ENCODE assay signal across 21 mouse cellular contexts in genomic region chr5:133754180-133754579, GRCm38 (mm10).
DNase-seq lines count a peak whose midpoint lies in the region; ATAC-seq lines count a peak whose summit lies in the region.
"Had no signal": no experiment of that assay in that cellular context is flagged by ENCODE, and none has a peak within 500 bp of the region (broad histone marks: within the 10 kb centered on the region; RNA-seq: fewer than 3 reads in every experiment).

No protein-coding gene starts in this region.

- H3K36me3 ChIP-seq in forebrain, embryonic 12.5 days (replicated peaks) = no peaks in the 10 kb centered on the region
- H3K36me3 ChIP-seq in forebrain, embryonic 10.5 days (replicated peaks) = no peaks in the 10 kb centered on the region
- no peaks in the 10 kb centered on the region for H3K36me3 ChIP-seq in midbrain, embryonic 12.5 days
- H3K36me3 ChIP-seq in midbrain, embryonic 15.5 days (replicated peaks) = no peaks in the 10 kb centered on the region
- H3K36me3 ChIP-seq in forebrain, embryonic 16.5 days (ENCODE audit: control insufficient read depth, insufficient read depth) = no peaks in the 10 kb centered on the region
- H3K36me3 ChIP-seq: embryonic facial prominence, embryonic 15.5 days; kidney, embryonic 15.5 days had no signal

- 25% methylated on average over 7 of the region's 7 CpGs for WGBS in forebrain, embryonic 12.5 days
- WGBS in forebrain, embryonic 10.5 days = 21% methylated on average over 7 of the region's 7 CpGs
- 24% methylated on average over 7 of the region's 7 CpGs for WGBS in midbrain, embryonic 12.5 days
- WGBS in midbrain, embryonic 15.5 days = 11% methylated on average over 7 of the region's 7 CpGs
- WGBS in forebrain, embryonic 16.5 days = 26% methylated on average over 7 of the region's 7 CpGs

- no peak for ATAC-seq in forebrain, embryonic 12.5 days (ENCODE audit: low FRiP score)
- no peak for ATAC-seq in midbrain, embryonic 12.5 days (ENCODE audit: low FRiP score, low read depth)
- no peak for ATAC-seq in midbrain, embryonic 15.5 days (replicated peaks)
- ATAC-seq in forebrain, embryonic 16.5 days = no peak
- ATAC-seq: activated CD4-positive, CD25-positive, alpha-beta regulatory T cell, adult 4 months; intestine, embryonic 16.5 days; midbrain, embryonic 16.5 days had no signal

- no peak overlapping the region for H3K4me2 ChIP-seq in forebrain, embryonic 12.5 days
- H3K4me2 ChIP-seq in midbrain, embryonic 12.5 days (replicated peaks) = no peak overlapping the region
- no peak overlapping the region for H3K4me2 ChIP-seq in midbrain, embryonic 15.5 days
- no peak overlapping the region for H3K4me2 ChIP-seq in forebrain, embryonic 16.5 days (ENCODE audit: low read length)
- H3K4me2 ChIP-seq: embryonic facial prominence, embryonic 15.5 days; heart, embryonic 11.5 days; hindbrain, embryonic 14.5 days; kidney, embryonic 15.5 days; liver, embryonic 11.5 days had no signal

- H3K4me3 ChIP-seq in forebrain, embryonic 12.5 days (replicated peaks) = no peak overlapping the region
- no peak overlapping the region for H3K4me3 ChIP-seq in forebrain, embryonic 10.5 days
- H3K4me3 ChIP-seq in midbrain, embryonic 12.5 days = no peak overlapping the region
- H3K4me3 ChIP-seq in midbrain, embryonic 15.5 days = no peak overlapping the region
- H3K4me3 ChIP-seq in forebrain, embryonic 16.5 days (replicated peaks; ENCODE audit: low read length) = no peak overlapping the region
- H3K4me3 ChIP-seq: embryonic facial prominence, embryonic 15.5 days; kidney, embryonic 15.5 days had no signal

- H3K9me3 ChIP-seq in forebrain, embryonic 12.5 days = no peaks in the 10 kb centered on the region
- H3K9me3 ChIP-seq in forebrain, embryonic 10.5 days = no peaks in the 10 kb centered on the region
- H3K9me3 ChIP-seq in midbrain, embryonic 12.5 days = no peaks in the 10 kb centered on the region
- no peaks in the 10 kb centered on the region for H3K9me3 ChIP-seq in midbrain, embryonic 15.5 days
- H3K9me3 ChIP-seq in forebrain, embryonic 16.5 days (ENCODE audit: control insufficient read depth, low read length) = no peaks in the 10 kb centered on the region
- H3K9me3 ChIP-seq: embryonic facial prominence, embryonic 15.5 days; kidney, embryonic 15.5 days had no signal

- no peak overlapping the region for H3K9ac ChIP-seq in forebrain, embryonic 12.5 days
- no peak overlapping the region for H3K9ac ChIP-seq in midbrain, embryonic 12.5 days (replicated peaks)
- no peak overlapping the region for H3K9ac ChIP-seq in midbrain, embryonic 15.5 days
- H3K9ac ChIP-seq in forebrain, embryonic 16.5 days (replicated peaks; ENCODE audit: low read depth, low read length) = no peak overlapping the region
- H3K9ac ChIP-seq: embryonic facial prominence, embryonic 15.5 days; hindbrain, embryonic 14.5 days; kidney, embryonic 15.5 days had no signal

- H3K4me1 ChIP-seq in forebrain, embryonic 12.5 days = peaks cover 13% of the 10 kb centered on the region
- H3K4me1 ChIP-seq in forebrain, embryonic 10.5 days = peaks cover 12% of the 10 kb centered on the region
- H3K4me1 ChIP-seq in midbrain, embryonic 12.5 days = peaks cover 12% of the 10 kb centered on the region
- H3K4me1 ChIP-seq in midbrain, embryonic 15.5 days = peaks cover 8% of the 10 kb centered on the region; the same call in 1 of the 2 replicates
- peaks cover 15% of the 10 kb centered on the region for H3K4me1 ChIP-seq in forebrain, embryonic 16.5 days (replicated peaks; ENCODE audit: control insufficient read depth, insufficient read depth, low read length)
- H3K4me1 ChIP-seq: embryonic facial prominence, embryonic 15.5 days had no signal

- H3K27ac ChIP-seq in forebrain, embryonic 12.5 days = peak overlapping the region; percentile 26; the same call in 1 of the 2 replicates
- H3K27ac ChIP-seq in forebrain, embryonic 10.5 days = no peak overlapping the region
- 0 out of 2 replicates have a peak overlapping the region, but pooled peaks have one; percentile 26 for H3K27ac ChIP-seq in midbrain, embryonic 12.5 days (replicated peaks)
- H3K27ac ChIP-seq in midbrain, embryonic 15.5 days = no peak overlapping the region
- peak overlapping the region; percentile 67; the same call in 1 of the 2 replicates for H3K27ac ChIP-seq in forebrain, embryonic 16.5 days (ENCODE audit: low read length)
- H3K27ac ChIP-seq: embryonic facial prominence, embryonic 15.5 days; hindbrain, embryonic 14.5 days; kidney, embryonic 15.5 days; macrophage; stomach, postnatal 0 days had no signal

- no peak for DNase-seq in forebrain, embryonic 10.5 days (ENCODE audit: extremely low spot score, low spot score)
- peak; percentile 50 for DNase-seq in ZHBTc4 (ENCODE audit: low read depth, low spot score)
- DNase-seq in thymus, postnatal 0 days (ENCODE audit: low spot score) = no peak
- DNase-seq: adrenal gland, postnatal 10 days; heart, postnatal 10 days; lung, adult 18-20 months; thymus, postnatal 14 days had no signal

- H3K27me3 ChIP-seq in forebrain, embryonic 12.5 days = no peaks in the 10 kb centered on the region; the same call in 1 of the 2 replicates
- H3K27me3 ChIP-seq in forebrain, embryonic 10.5 days (ENCODE audit: poor library complexity, severe bottlenecking) = no peaks in the 10 kb centered on the region
- no peaks in the 10 kb centered on the region for H3K27me3 ChIP-seq in midbrain, embryonic 12.5 days
- no peaks in the 10 kb centered on the region for H3K27me3 ChIP-seq in midbrain, embryonic 15.5 days (replicated peaks)
- no peaks in the 10 kb centered on the region for H3K27me3 ChIP-seq in forebrain, embryonic 16.5 days (replicated peaks; ENCODE audit: control insufficient read depth, insufficient read depth, low read length)
- H3K27me3 ChIP-seq: embryonic facial prominence, embryonic 15.5 days; kidney, embryonic 15.5 days had no signal

Comparison
In these comparisons a context has a peak if more than half of its experiments do, and no peak if none do; other contexts are left out.
1. H3K27ac ChIP-seq: peak in forebrain, embryonic 12.5 days (single experiment), midbrain, embryonic 12.5 days (single experiment) and forebrain, embryonic 16.5 days (single experiment); none in forebrain, embryonic 10.5 days (single experiment) and midbrain, embryonic 15.5 days (single experiment).